Mouse (Mus musculus): ENCODE data around the gene Usp35. TPM values are rescaled to one million over a fixed set of nuclear protein-coding genes. Genes with fewer than 3 reads are reported as not detected.

The Usp35 gene
- polyA plus RNA-seq, 1 experiment: 6.4 TPM

DNA sequence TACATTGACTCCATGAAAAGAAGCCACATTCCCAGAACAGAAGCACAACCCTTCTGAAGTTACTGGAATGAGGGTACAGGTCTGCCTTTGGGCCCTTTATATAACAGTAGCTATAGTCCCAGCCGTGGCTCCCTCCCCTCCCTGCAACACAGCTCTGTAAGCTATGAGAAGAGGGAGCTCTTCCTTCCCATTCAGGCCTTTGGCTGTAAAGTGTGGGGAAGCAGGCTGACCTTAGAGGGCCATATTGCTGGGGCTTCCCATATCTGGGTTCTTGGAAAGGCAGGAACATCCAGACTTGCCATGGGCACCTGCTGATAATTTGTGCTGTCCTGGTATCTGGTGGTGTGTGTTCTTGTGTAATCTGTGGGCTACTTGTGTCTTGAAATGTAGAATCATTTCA is 24.3 kb downstream of the Usp35 start:
- H3K27ac ChIP-seq (ENCODE audit: control insufficient read depth, insufficient read depth, low read depth, low read length, poor library complexity): no peak overlapping the region
- H3K4me1 ChIP-seq (ENCODE audit: control insufficient read depth, insufficient read depth, low read length): no peaks in the 10 kb centered on the region
- H3K4me3 ChIP-seq (replicated peaks; ENCODE audit: control insufficient read depth, low read depth, low read length): no peak overlapping the region
- 90% methylated on average over 1 of the region's 1 CpGs for WGBS
- TF ChIP-seq CTCF (IDR thresholded peaks at IDR 0.05; ENCODE audit: control insufficient read depth, insufficient read depth, low read length) (no peak), POLR2A (IDR thresholded peaks at IDR 0.05; ENCODE audit: borderline replicate concordance, control insufficient read depth, low read depth, low read length) (no peak)

DNA sequence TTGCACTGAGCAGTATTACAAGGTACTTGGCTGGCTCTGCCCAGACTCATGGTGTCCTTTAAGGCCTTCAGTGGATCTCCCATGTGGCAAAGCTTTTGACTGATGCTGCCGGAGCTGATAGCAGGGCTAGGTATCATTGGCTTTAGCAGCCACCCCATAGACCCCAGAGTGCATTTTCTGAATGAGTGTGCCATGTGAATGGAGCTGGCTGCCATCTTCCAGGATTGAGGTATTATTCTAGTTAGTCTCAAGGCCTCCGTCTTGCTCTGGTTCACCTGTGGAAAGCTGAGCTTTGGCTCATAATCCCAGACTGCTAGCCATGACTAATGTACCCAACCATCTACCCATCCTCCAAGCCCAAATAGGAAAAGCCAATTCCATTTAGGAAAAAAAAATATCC is 25.0 kb downstream of the Usp35 start:
- TF ChIP-seq CTCF (IDR thresholded peaks at IDR 0.05; ENCODE audit: control insufficient read depth, insufficient read depth, low read length) (no peak), POLR2A (IDR thresholded peaks at IDR 0.05; ENCODE audit: borderline replicate concordance, control insufficient read depth, low read depth, low read length) (no peak)
- no peaks in the 10 kb centered on the region for H3K4me1 ChIP-seq (ENCODE audit: control insufficient read depth, insufficient read depth, low read length)
- H3K27ac ChIP-seq (ENCODE audit: control insufficient read depth, insufficient read depth, low read depth, low read length, poor library complexity): no peak overlapping the region
- H3K4me3 ChIP-seq (replicated peaks; ENCODE audit: control insufficient read depth, low read depth, low read length): no peak overlapping the region
- WGBS: 83% methylated on average over 2 of the region's 2 CpGs

- TF ChIP-seq CTCF (IDR thresholded peaks at IDR 0.05; ENCODE audit: control insufficient read depth, insufficient read depth, low read length): no peak
- no peak for TF ChIP-seq POLR2A (IDR thresholded peaks at IDR 0.05; ENCODE audit: borderline replicate concordance, control insufficient read depth, low read depth, low read length)
- Histone ChIP-seq H3K27ac (ENCODE audit: control insufficient read depth, insufficient read depth, low read depth, low read length, poor library complexity) (no peak overlapping the region), H3K4me1 (ENCODE audit: control insufficient read depth, insufficient read depth, low read length) (no peaks in the 10 kb centered on the region), H3K4me3 (replicated peaks; ENCODE audit: control insufficient read depth, low read depth, low read length) (no peak overlapping the region)
- WGBS: 76% methylated on average over 4 of the region's 4 CpGs
These were observed 26.6 kb downstream of the Usp35 start for GRCm38 (mm10) chr7:97305206-97305605.

- TF ChIP-seq POLR2A (IDR thresholded peaks at IDR 0.05; ENCODE audit: borderline replicate concordance, control insufficient read depth, low read depth, low read length): no peak
- no peak for TF ChIP-seq CTCF (IDR thresholded peaks at IDR 0.05; ENCODE audit: control insufficient read depth, insufficient read depth, low read length)
- H3K4me1 ChIP-seq (ENCODE audit: control insufficient read depth, insufficient read depth, low read length): no peaks in the 10 kb centered on the region
- H3K4me3 ChIP-seq (replicated peaks; ENCODE audit: control insufficient read depth, low read depth, low read length): no peak overlapping the region
- no peak overlapping the region for H3K27ac ChIP-seq (ENCODE audit: control insufficient read depth, insufficient read depth, low read depth, low read length, poor library complexity)
These were observed 27.3 kb downstream of the Usp35 start for GRCm38 (mm10) chr7:97304471-97304870.

DNA sequence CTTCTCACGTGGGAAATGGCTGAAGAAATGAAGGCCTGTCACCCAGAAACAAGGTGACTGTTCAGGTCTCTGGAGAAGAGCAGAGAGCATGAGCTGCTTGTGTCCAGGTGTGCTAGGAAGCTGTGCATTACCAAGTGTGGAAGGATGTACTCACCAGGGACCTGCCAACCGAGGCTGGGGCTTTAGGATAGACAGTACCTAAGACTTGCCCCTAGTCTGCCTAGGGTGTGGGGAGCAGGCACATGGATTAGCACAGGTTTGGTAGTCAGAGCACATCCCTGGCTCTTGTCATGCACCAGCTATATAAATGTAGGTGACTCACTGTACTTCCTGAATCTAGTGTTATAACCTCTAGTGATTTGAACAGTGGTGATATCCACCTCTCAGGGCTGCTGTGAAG is 28.2 kb downstream of the Usp35 start:
- TF ChIP-seq POLR2A (IDR thresholded peaks at IDR 0.05; ENCODE audit: borderline replicate concordance, control insufficient read depth, low read depth, low read length) (no peak), CTCF (IDR thresholded peaks at IDR 0.05; ENCODE audit: control insufficient read depth, insufficient read depth, low read length) (no peak)
- Histone ChIP-seq H3K27ac (ENCODE audit: control insufficient read depth, insufficient read depth, low read depth, low read length, poor library complexity) (no peak overlapping the region), H3K4me1 (ENCODE audit: control insufficient read depth, insufficient read depth, low read length) (no peaks in the 10 kb centered on the region), H3K4me3 (replicated peaks; ENCODE audit: control insufficient read depth, low read depth, low read length) (no peak overlapping the region)
- WGBS: 79% methylated on average over 2 of the region's 2 CpGs

GRCm38 (mm10) chr7:97302876-97303275 is 28.9 kb downstream of the Usp35 start:
- 74% methylated on average over 4 of the region's 4 CpGs for WGBS
- TF ChIP-seq POLR2A (IDR thresholded peaks at IDR 0.05; ENCODE audit: borderline replicate concordance, control insufficient read depth, low read depth, low read length) (no peak), CTCF (IDR thresholded peaks at IDR 0.05; ENCODE audit: control insufficient read depth, insufficient read depth, low read length) (no peak)
- no peak overlapping the region for H3K4me3 ChIP-seq (replicated peaks; ENCODE audit: control insufficient read depth, low read depth, low read length)
- no peaks in the 10 kb centered on the region for H3K4me1 ChIP-seq (ENCODE audit: control insufficient read depth, insufficient read depth, low read length)
- H3K27ac ChIP-seq (ENCODE audit: control insufficient read depth, insufficient read depth, low read depth, low read length, poor library complexity): no peak overlapping the region

GRCm38 (mm10) chr7:97302261-97302660 is 29.6 kb downstream of the Usp35 start:
- TF ChIP-seq POLR2A (IDR thresholded peaks at IDR 0.05; ENCODE audit: borderline replicate concordance, control insufficient read depth, low read depth, low read length) (no peak), CTCF (IDR thresholded peaks at IDR 0.05; ENCODE audit: control insufficient read depth, insufficient read depth, low read length) (no peak)
- Histone ChIP-seq H3K4me1 (ENCODE audit: control insufficient read depth, insufficient read depth, low read length) (no peaks in the 10 kb centered on the region), H3K4me3 (replicated peaks; ENCODE audit: control insufficient read depth, low read depth, low read length) (no peak overlapping the region), H3K27ac (ENCODE audit: control insufficient read depth, insufficient read depth, low read depth, low read length, poor library complexity) (no peak overlapping the region)
- WGBS: 79% methylated on average over 4 of the region's 4 CpGs

DNA sequence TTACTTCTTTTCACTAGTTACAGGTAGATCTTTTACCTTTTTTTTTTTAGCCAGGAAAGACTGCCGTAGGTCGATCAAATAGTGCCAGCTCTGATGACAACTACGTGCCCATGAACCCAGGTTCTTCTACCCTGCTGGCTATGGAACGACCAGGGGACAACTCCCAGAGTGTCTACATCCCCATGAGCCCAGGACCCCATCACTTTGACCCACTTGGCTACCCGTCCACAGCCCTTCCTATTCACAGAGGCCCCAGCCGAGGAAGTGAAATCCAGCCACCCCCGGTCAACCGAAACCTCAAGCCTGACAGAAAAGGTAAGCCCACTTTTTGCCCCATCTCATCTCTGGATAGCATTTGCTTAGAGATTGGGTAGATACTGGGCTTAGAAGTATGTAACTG is 30.5 kb downstream of the Usp35 start:
- no peak overlapping the region for H3K4me3 ChIP-seq (replicated peaks; ENCODE audit: control insufficient read depth, low read depth, low read length)
- TF ChIP-seq CTCF (IDR thresholded peaks at IDR 0.05; ENCODE audit: control insufficient read depth, insufficient read depth, low read length) (no peak), POLR2A (IDR thresholded peaks at IDR 0.05; ENCODE audit: borderline replicate concordance, control insufficient read depth, low read depth, low read length) (no peak)
- H3K4me1 ChIP-seq (ENCODE audit: control insufficient read depth, insufficient read depth, low read length): no peaks in the 10 kb centered on the region
- no peak overlapping the region for H3K27ac ChIP-seq (ENCODE audit: control insufficient read depth, insufficient read depth, low read depth, low read length, poor library complexity)
- 56% methylated on average over 8 of the region's 8 CpGs for WGBS

DNA sequence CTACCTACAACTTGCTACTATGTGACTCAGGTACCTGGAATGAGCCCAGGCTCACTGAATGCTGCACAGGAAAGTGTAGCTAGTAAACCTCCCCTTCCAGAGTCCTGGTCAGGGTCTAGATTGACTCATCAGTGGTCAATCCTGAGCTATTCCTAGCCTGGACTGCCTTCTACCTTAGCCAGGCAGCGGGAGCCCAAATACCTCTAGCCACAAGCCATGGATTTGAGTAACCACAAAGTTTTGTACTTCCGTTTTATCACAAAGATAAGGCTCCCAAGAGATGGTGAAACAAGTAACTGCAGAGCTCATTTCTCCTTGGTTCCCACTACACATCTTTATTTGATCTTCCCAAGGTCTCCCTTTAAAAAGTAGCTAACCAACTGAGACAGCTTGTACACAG is 30.9 kb downstream of the Usp35 start:
- H3K27ac ChIP-seq (ENCODE audit: control insufficient read depth, insufficient read depth, low read depth, low read length, poor library complexity): no peak overlapping the region
- H3K4me3 ChIP-seq (replicated peaks; ENCODE audit: control insufficient read depth, low read depth, low read length): no peak overlapping the region
- 15% methylated on average over 2 of the region's 2 CpGs for whole genome bisulfite sequencing
- H3K4me1 ChIP-seq (ENCODE audit: control insufficient read depth, insufficient read depth, low read length): no peaks in the 10 kb centered on the region
- no peak for TF ChIP-seq POLR2A (IDR thresholded peaks at IDR 0.05; ENCODE audit: borderline replicate concordance, control insufficient read depth, low read depth, low read length)
